Mouse (Mus musculus): Measurements from ENCODE around the gene Cdkal1. TPM values are rescaled to one million over a fixed set of nuclear protein-coding genes. Genes with fewer than 3 reads are reported as not detected.

Cdkal1 gene
- total RNA-seq, 1 experiment, result 20.8 TPM

DNA sequence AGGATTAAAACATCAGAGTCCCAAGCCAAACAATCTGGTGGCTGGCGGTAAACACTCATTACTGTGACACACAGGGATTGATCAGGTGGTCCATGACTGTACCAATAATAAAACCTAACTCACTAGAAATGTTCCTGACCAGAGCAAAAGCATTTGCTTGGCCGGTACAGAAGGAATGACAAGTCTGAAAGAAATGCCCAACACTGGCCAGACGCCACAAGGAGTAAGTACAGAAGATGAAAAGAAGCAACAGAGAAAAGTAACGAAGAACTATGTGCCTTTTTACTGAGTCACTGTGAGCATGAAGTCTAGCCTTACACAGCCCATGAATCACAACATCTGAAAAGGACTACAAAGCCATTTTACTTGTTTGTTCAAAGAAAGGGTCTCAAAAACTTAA, 24.3 kb downstream of the Cdkal1 start:
- no peak overlapping the region for H3K9ac ChIP-seq (ENCODE audit: insufficient read depth, low read depth, low read length, poor library complexity, severe bottlenecking)
- TF ChIP-seq CHD2 (IDR thresholded peaks at IDR 0.05; ENCODE audit: low read depth, low read length), result no peak
- TF ChIP-seq MAFK (IDR thresholded peaks at IDR 0.05; ENCODE audit: insufficient read depth, low read depth, low read length), result no peak
- no peak for TF ChIP-seq ZC3H11A (IDR thresholded peaks at IDR 0.05; ENCODE audit: borderline replicate concordance, low read depth, low read length)
- TF ChIP-seq HCFC1 (IDR thresholded peaks at IDR 0.05; ENCODE audit: borderline replicate concordance, insufficient read depth, low read length), result no peak
- no peak for TF ChIP-seq ZNF384 (IDR thresholded peaks at IDR 0.05; ENCODE audit: low read depth, low read length)
- no peaks in the 10 kb centered on the region for H3K9me3 ChIP-seq (ENCODE audit: control insufficient read depth, insufficient read depth, low read depth, low read length)
- in situ Hi-C loops (cut with MboI; ENCODE audit: low sequenced_read_pairs in 2 of 2, unreplicated experiment in 2 of 2), result loop anchor here in 1 of 2 experiments (10.0 kb wide), 1 partner anchor 876 kb away; the partner anchor contains the start of gene Sox4
- H3K27ac ChIP-seq (ENCODE audit: insufficient read depth, low read depth, low read length, poor library complexity, severe bottlenecking), result no peak overlapping the region
- no peak overlapping the region for H3K4me3 ChIP-seq (ENCODE audit: insufficient read depth in 1 of 2, low read depth in 1 of 2, low read length in 2 of 2, poor library complexity in 1 of 2, severe bottlenecking in 1 of 2)
- DNase-seq (ENCODE audit: low read depth, low spot score), result no peak
- H3K4me1 ChIP-seq (ENCODE audit: control insufficient read depth in 2 of 2, insufficient read depth in 2 of 2, low read length in 2 of 2, poor library complexity in 1 of 2), result no peaks in the 10 kb centered on the region
- no peaks in the 10 kb centered on the region; the same call in 1 of the 2 replicates for H3K36me3 ChIP-seq (ENCODE audit: control insufficient read depth, insufficient read depth, low read length, poor library complexity, severe bottlenecking)

DNA sequence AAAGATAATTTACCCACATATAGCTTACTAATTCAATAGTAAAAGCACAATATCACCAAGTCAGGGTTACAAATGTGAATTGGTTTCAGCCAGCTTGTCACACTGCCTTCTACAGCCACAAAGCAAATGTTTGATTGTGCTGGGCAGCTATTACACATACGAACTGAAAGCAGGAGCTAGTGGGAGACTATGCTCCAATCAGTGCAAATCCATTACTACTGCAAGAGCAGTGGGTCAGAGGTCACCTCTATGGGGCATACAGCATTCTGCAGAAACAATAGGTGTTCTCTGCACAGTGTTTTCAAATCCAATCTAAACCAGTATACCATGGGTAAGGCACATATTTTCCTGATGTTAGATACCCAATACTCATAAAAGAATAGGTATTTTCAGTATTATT, 27.4 kb downstream of the Cdkal1 start:
- H3K36me3 ChIP-seq (ENCODE audit: control insufficient read depth, insufficient read depth, low read length, poor library complexity, severe bottlenecking), result no peaks in the 10 kb centered on the region
- no peak overlapping the region for H3K27ac ChIP-seq (ENCODE audit: insufficient read depth, low read depth, low read length, poor library complexity, severe bottlenecking)
- H3K9ac ChIP-seq (ENCODE audit: insufficient read depth, low read depth, low read length, poor library complexity, severe bottlenecking), result no peak overlapping the region
- H3K4me3 ChIP-seq (ENCODE audit: insufficient read depth in 1 of 2, low read depth in 1 of 2, low read length in 2 of 2, poor library complexity in 1 of 2, severe bottlenecking in 1 of 2), result no peak overlapping the region
- no peak for TF ChIP-seq CHD2 (IDR thresholded peaks at IDR 0.05; ENCODE audit: low read depth, low read length)
- no peak for TF ChIP-seq ZC3H11A (IDR thresholded peaks at IDR 0.05; ENCODE audit: borderline replicate concordance, low read depth, low read length)
- TF ChIP-seq MAFK (IDR thresholded peaks at IDR 0.05; ENCODE audit: insufficient read depth, low read depth, low read length), result no peak
- DNase-seq (ENCODE audit: low read depth, low spot score), result no peak
- H3K9me3 ChIP-seq (ENCODE audit: control insufficient read depth, insufficient read depth, low read depth, low read length), result no peaks in the 10 kb centered on the region
- no peaks in the 10 kb centered on the region for H3K4me1 ChIP-seq (ENCODE audit: control insufficient read depth in 2 of 2, insufficient read depth in 2 of 2, low read length in 2 of 2, poor library complexity in 1 of 2)
- in situ Hi-C loops (cut with MboI; ENCODE audit: low sequenced_read_pairs in 2 of 2, unreplicated experiment in 2 of 2), result no loop called here

DNA sequence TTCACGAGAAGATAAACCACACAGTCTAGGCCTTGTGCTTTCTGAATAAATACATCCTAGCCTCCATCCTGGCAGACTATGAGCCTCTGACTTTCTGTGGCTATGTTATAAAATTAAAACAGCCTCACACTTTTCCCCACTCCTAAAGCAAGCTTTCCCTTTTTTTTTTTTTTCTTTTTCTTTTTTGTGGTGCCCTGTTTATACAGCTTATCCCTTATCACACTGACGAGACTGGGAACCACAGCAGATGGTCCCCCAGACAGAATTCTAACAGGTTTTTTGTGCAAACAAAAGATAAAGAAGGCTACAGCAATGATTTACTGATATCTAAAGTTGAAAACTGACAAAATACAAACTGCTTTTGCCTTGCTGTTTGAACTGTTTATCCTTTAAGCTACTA, 29.0 kb downstream of the Cdkal1 start:
- Histone ChIP-seq H3K9ac (ENCODE audit: insufficient read depth, low read depth, low read length, poor library complexity, severe bottlenecking) (no peak overlapping the region), H3K4me3 (ENCODE audit: insufficient read depth in 1 of 2, low read depth in 1 of 2, low read length in 2 of 2, poor library complexity in 1 of 2, severe bottlenecking in 1 of 2) (no peak overlapping the region), H3K4me1 (ENCODE audit: control insufficient read depth in 2 of 2, insufficient read depth in 2 of 2, low read length in 2 of 2, poor library complexity in 1 of 2) (no peaks in the 10 kb centered on the region), H3K27ac (ENCODE audit: insufficient read depth, low read depth, low read length, poor library complexity, severe bottlenecking) (no peak overlapping the region), H3K36me3 (ENCODE audit: control insufficient read depth, insufficient read depth, low read length, poor library complexity, severe bottlenecking) (no peaks in the 10 kb centered on the region), H3K9me3 (ENCODE audit: control insufficient read depth, insufficient read depth, low read depth, low read length) (no peaks in the 10 kb centered on the region)
- DNase-seq (ENCODE audit: low read depth, low spot score), result no peak
- in situ Hi-C loops (cut with MboI; ENCODE audit: low sequenced_read_pairs in 2 of 2, unreplicated experiment in 2 of 2), result no loop called here
- TF ChIP-seq HCFC1 (IDR thresholded peaks at IDR 0.05; ENCODE audit: borderline replicate concordance, insufficient read depth, low read length) (no peak), ZNF384 (IDR thresholded peaks at IDR 0.05; ENCODE audit: low read depth, low read length) (no peak), MAFK (IDR thresholded peaks at IDR 0.05; ENCODE audit: insufficient read depth, low read depth, low read length) (no peak), CHD2 (IDR thresholded peaks at IDR 0.05; ENCODE audit: low read depth, low read length) (no peak), ZC3H11A (IDR thresholded peaks at IDR 0.05; ENCODE audit: borderline replicate concordance, low read depth, low read length) (no peak)

GRCm38 (mm10) chr13:29826041-29826440, 29.4 kb downstream of the Cdkal1 start:
- DNase-seq (ENCODE audit: low read depth, low spot score), result no peak
- H3K36me3 ChIP-seq (ENCODE audit: control insufficient read depth, insufficient read depth, low read length, poor library complexity, severe bottlenecking), result no peaks in the 10 kb centered on the region
- no peak overlapping the region for H3K9ac ChIP-seq (ENCODE audit: insufficient read depth, low read depth, low read length, poor library complexity, severe bottlenecking)
- H3K9me3 ChIP-seq (ENCODE audit: control insufficient read depth, insufficient read depth, low read depth, low read length), result no peaks in the 10 kb centered on the region
- TF ChIP-seq ZNF384 (IDR thresholded peaks at IDR 0.05; ENCODE audit: low read depth, low read length), result no peak
- TF ChIP-seq HCFC1 (IDR thresholded peaks at IDR 0.05; ENCODE audit: borderline replicate concordance, insufficient read depth, low read length), result no peak
- TF ChIP-seq ZC3H11A (IDR thresholded peaks at IDR 0.05; ENCODE audit: borderline replicate concordance, low read depth, low read length), result no peak
- TF ChIP-seq MAFK (IDR thresholded peaks at IDR 0.05; ENCODE audit: insufficient read depth, low read depth, low read length), result no peak
- TF ChIP-seq CHD2 (IDR thresholded peaks at IDR 0.05; ENCODE audit: low read depth, low read length), result no peak
- H3K27ac ChIP-seq (ENCODE audit: insufficient read depth, low read depth, low read length, poor library complexity, severe bottlenecking), result no peak overlapping the region
- H3K4me1 ChIP-seq (ENCODE audit: control insufficient read depth in 2 of 2, insufficient read depth in 2 of 2, low read length in 2 of 2, poor library complexity in 1 of 2), result no peaks in the 10 kb centered on the region
- in situ Hi-C loops (cut with MboI; ENCODE audit: low sequenced_read_pairs in 2 of 2, unreplicated experiment in 2 of 2), result no loop called here
- no peak overlapping the region for H3K4me3 ChIP-seq (ENCODE audit: insufficient read depth in 1 of 2, low read depth in 1 of 2, low read length in 2 of 2, poor library complexity in 1 of 2, severe bottlenecking in 1 of 2)

DNA sequence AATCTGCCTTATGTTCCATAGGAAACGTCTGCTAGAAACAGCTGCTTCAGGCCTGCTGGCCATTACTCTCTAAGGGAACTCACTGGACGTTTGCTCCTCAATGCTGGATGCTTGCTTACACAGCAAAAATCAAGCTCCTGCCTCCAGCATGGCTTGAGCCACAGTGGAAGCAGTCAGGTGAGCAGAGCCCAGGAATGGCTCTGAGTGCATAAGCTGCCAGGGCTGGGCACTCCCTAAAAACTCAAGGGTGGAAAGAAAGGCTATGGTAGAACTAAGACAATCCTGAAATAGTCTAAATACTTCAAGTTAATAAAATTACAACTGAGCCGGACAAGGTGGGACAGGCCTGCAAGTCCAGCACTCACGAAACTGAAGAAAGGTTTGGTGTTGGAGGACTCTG, 30.7 kb downstream of the Cdkal1 start:
- TF ChIP-seq HCFC1 (IDR thresholded peaks at IDR 0.05; ENCODE audit: borderline replicate concordance, insufficient read depth, low read length) (no peak), MAFK (IDR thresholded peaks at IDR 0.05; ENCODE audit: insufficient read depth, low read depth, low read length) (0 out of 2 replicates have a peak, but pooled peaks have one; percentile 46)
- no peak overlapping the region for H3K27ac ChIP-seq (ENCODE audit: insufficient read depth, low read depth, low read length, poor library complexity, severe bottlenecking)
- no peak overlapping the region for H3K9ac ChIP-seq (ENCODE audit: insufficient read depth, low read depth, low read length, poor library complexity, severe bottlenecking)
- no peaks in the 10 kb centered on the region for H3K9me3 ChIP-seq (ENCODE audit: control insufficient read depth, insufficient read depth, low read depth, low read length)
- H3K4me1 ChIP-seq (ENCODE audit: control insufficient read depth in 2 of 2, insufficient read depth in 2 of 2, low read length in 2 of 2, poor library complexity in 1 of 2), result no peaks in the 10 kb centered on the region
- H3K36me3 ChIP-seq (ENCODE audit: control insufficient read depth, insufficient read depth, low read length, poor library complexity, severe bottlenecking), result no peaks in the 10 kb centered on the region
- in situ Hi-C loops (cut with MboI; ENCODE audit: low sequenced_read_pairs in 2 of 2, unreplicated experiment in 2 of 2), result no loop called here
- no peak overlapping the region for H3K4me3 ChIP-seq (ENCODE audit: insufficient read depth in 1 of 2, low read depth in 1 of 2, low read length in 2 of 2, poor library complexity in 1 of 2, severe bottlenecking in 1 of 2)
- no peak for DNase-seq (ENCODE audit: low read depth, low spot score)

All from ES-E14 (cell line).